Mouse (Mus musculus) adrenal gland, adult (tissue): ENCODE measurements around the gene Zfp619.
"Not testable (repeated sequence)": the region's sequence is repeated elsewhere in the genome, so short reads cannot be mapped to it uniquely, and the experiment has no call there.

Experiments
- DNase-seq, 2 experiments: peaks; one replicate each; pipeline ENCODE4 v3.0.0; 2022 to 2023; ENCODE audit warnings: low spot score in 1 of 2; ENCODE audit not compliant: inconsistent age in 2 of 2

Zfp619 gene

GRCm38 (mm10) chr7:39588471-39589041 lies 71.0 kb downstream of the Zfp619 start:
- peak; percentile 29 to 70 for DNase-seq

GRCm38 (mm10) chr7:39589044-39589443 lies 71.5 kb downstream of the Zfp619 start:
- DNase-seq = not testable (repeated sequence)
